Mouse (Mus musculus) forebrain, embryonic 11.5 days (tissue): ENCODE measurements at regions not wholly inside any gene's neighbourhood (a gene's known extent, or its start where the extent isn't known, plus 50 kb on each side); places are given as distances from the start of the nearest gene placed in this dataset.

Source experiments
- ATAC-seq: fragments of 200-750 bp; cut with Nextera tagmentation; replicated peaks from 2 replicates; pipeline ENCODE4 v1.8.0; 2017; ENCODE audit warnings: moderate TSS enrichment; ENCODE audit not compliant: low FRiP score
- DNase-seq: peaks from one replicate; pipeline ENCODE4 v3.0.0-alpha.2; 2017; ENCODE audit warnings: low spot score
- H3K27ac ChIP-seq: fragments of 300-500 bp; sonication (generic); 2 replicates; pipeline ENCODE4 v1.5.1; 2014; ENCODE audit warnings: low read depth, low read length
- H3K27me3 ChIP-seq: fragments of 300-500 bp; sonication (generic); 2 replicates; pipeline ENCODE4 v1.6.1; 2014; ENCODE audit warnings: mild to moderate bottlenecking, low read length, mixed read lengths; ENCODE audit not compliant: control insufficient read depth, insufficient read depth
- H3K36me3 ChIP-seq: fragments of 300-500 bp; sonication (generic); 2 replicates; pipeline ENCODE4 v1.6.1; 2014; ENCODE audit warnings: mild to moderate bottlenecking, low read length, moderate library complexity, mixed read lengths; ENCODE audit not compliant: control insufficient read depth, insufficient read depth
- H3K4me1 ChIP-seq: fragments of 300-500 bp; sonication (generic); replicated peaks from 2 replicates; pipeline ENCODE4 v1.6.1; 2014; ENCODE audit warnings: low read length, mixed read lengths; ENCODE audit not compliant: control insufficient read depth, insufficient read depth
- H3K4me2 ChIP-seq: fragments of 300-500 bp; sonication (generic); 2 replicates; pipeline ENCODE4 v1.6.1; 2014; ENCODE audit warnings: low read depth, mild to moderate bottlenecking, low read length, moderate library complexity, mixed read lengths; ENCODE audit not compliant: severe bottlenecking
- H3K4me3 ChIP-seq: fragments of 300-500 bp; sonication (generic); 2 replicates; pipeline ENCODE4 v1.5.1; 2014; ENCODE audit warnings: low read depth, low read length
- H3K9ac ChIP-seq: fragments of 300-500 bp; sonication (generic); 2 replicates; pipeline ENCODE4 v1.6.1; 2014; ENCODE audit warnings: low read length
- H3K9me3 ChIP-seq: fragments of 300-500 bp; sonication (generic); 2 replicates; pipeline ENCODE4 v1.6.1; 2016; ENCODE audit warnings: low read length, mixed read lengths; ENCODE audit not compliant: control insufficient read depth
- WGBS: fragments of 180-500 bp; shearing (Covaris S2); extraction: QIAGEN DNeasy Blood & Tissue Kit; methylation state at CpG from one replicate; pipeline ENCODE4 v1.1.7; 2014; 5-methylcytosine and 5-hydroxymethylcytosine counted together

DNA sequence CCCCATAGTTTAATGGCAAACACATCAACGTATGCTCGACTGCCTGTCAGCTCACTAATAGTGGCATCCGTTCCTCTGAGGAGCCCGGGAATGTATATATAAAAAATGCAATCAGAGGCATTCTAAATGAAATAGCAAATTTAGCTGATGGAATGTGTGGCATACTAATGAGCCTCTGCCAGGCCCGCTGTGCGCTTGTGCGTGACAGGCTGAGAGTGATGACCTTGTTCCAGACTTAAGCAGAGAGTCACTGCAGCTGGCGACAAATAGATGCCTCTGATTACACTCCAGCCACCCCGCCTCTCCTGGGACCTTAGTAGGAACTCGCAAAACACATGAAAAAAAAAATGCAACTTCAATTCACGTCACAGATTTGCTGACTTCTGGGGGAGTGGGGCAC, 252.0 kb upstream of the Daam1 start:
- no peaks in the 10 kb centered on the region for H3K36me3 ChIP-seq
- H3K9ac ChIP-seq, result no peak overlapping the region
- no peak overlapping the region for H3K27ac ChIP-seq
- DNase-seq (no peak), ATAC-seq (no peak)
- no peak overlapping the region for H3K4me2 ChIP-seq
- no peaks in the 10 kb centered on the region for H3K27me3 ChIP-seq
- no peak overlapping the region for H3K4me3 ChIP-seq
- H3K4me1 ChIP-seq, result no peaks in the 10 kb centered on the region
- 58% methylated on average over 11 of the region's 11 CpGs for WGBS
- H3K9me3 ChIP-seq, result no peaks in the 10 kb centered on the region

DNA sequence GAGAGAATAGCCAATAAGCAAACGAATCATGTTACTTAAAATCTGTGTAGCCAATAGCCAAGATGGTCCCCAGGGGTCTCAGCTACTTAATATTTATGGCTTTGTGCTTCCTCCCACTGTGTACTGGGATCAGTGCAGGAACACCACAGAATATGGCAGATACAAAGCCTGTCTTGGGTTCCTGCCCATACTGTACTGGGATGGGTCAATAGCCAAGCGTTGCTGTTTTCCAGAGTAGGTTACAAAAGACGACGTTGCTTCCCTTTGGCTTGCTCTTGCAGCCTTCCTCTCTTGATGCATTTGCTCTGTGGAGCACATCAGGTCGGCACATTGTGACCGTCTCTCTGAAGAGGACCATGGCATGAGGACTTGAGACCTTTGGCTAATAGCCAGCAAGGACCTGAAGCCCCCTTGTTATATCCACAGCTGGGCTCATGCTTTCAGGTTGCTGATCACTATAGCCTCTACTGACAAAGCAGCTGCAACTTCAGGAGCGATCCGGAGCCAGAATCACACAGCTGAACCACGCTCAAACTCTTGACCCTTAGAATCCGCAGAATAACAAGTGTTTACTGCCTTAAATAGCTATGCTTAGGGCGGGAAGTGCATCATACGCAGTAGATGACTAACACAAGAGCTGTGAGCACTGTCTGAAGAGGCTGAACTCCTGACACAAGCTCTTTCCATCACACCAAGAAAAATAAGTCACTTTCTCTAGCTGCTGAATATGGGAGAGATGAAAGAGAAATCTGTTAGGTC, 250.2 kb upstream of the Daam1 start:
- H3K4me2 ChIP-seq, result no peak overlapping the region
- no peak overlapping the region for H3K4me3 ChIP-seq
- 86% methylated on average over 12 of the region's 12 CpGs for WGBS
- no peak overlapping the region for H3K9ac ChIP-seq
- H3K36me3 ChIP-seq, result no peaks in the 10 kb centered on the region
- no peak for ATAC-seq
- no peaks in the 10 kb centered on the region for H3K9me3 ChIP-seq
- H3K27ac ChIP-seq, result no peak overlapping the region
- DNase-seq, result no peak
- H3K27me3 ChIP-seq, result no peaks in the 10 kb centered on the region
- no peaks in the 10 kb centered on the region for H3K4me1 ChIP-seq

DNA sequence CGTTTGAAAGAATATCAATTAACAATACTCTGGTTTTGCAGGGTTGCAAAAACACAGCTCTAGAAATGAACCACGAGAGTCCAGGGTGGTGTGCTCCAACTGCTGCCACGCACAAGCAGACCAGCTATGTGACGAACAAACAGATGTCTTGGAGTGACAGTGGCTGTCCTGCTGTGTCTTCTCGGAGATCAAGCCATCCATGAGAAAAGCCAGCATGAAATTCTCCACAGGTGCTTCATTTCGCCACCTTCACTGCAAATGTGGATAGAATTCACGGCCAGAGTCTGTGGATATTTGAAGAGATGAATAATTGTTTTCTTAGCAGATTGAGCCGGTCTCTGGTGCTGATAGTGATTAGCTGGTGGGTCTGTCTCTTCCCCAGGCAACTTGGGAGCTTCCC, 246.3 kb upstream of the Daam1 start:
- H3K4me1 ChIP-seq, result no peaks in the 10 kb centered on the region
- H3K9me3 ChIP-seq, result no peaks in the 10 kb centered on the region
- no peaks in the 10 kb centered on the region for H3K36me3 ChIP-seq
- no peak overlapping the region for H3K27ac ChIP-seq
- WGBS, result 80% methylated on average over 8 of the region's 8 CpGs
- H3K27me3 ChIP-seq, result no peaks in the 10 kb centered on the region
- DNase-seq, result no peak
- no peak overlapping the region for H3K4me3 ChIP-seq
- no peak overlapping the region for H3K9ac ChIP-seq
- ATAC-seq, result no peak
- H3K4me2 ChIP-seq, result no peak overlapping the region

DNA sequence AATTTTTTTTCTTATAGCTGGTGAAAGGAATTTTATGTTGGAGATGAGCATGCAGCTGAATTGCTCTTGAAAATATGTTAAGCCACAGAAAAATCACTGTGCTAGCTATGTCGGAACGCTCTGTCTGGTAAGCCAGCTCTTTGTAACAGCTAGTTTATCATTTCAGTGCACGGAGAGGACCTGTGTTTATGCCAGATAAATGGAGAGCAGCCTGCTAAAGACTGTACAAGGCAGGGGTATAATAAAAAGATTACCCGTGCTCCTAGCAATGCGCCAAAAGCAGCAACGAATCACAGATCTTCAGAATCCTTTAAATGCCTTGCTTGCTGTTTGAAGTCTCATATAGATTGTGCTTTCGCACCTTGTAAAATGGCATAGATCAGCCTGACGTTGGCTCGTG, 232.2 kb upstream of the Daam1 start:
- H3K9ac ChIP-seq, result no peak overlapping the region
- no peak for DNase-seq
- no peaks in the 10 kb centered on the region for H3K4me1 ChIP-seq
- ATAC-seq, result no peak
- no peak overlapping the region for H3K4me2 ChIP-seq
- no peak overlapping the region for H3K4me3 ChIP-seq
- no peaks in the 10 kb centered on the region for H3K27me3 ChIP-seq
- H3K9me3 ChIP-seq, result no peaks in the 10 kb centered on the region
- no peak overlapping the region for H3K27ac ChIP-seq
- H3K36me3 ChIP-seq, result no peaks in the 10 kb centered on the region
- 89% methylated on average over 9 of the region's 9 CpGs for WGBS

DNA sequence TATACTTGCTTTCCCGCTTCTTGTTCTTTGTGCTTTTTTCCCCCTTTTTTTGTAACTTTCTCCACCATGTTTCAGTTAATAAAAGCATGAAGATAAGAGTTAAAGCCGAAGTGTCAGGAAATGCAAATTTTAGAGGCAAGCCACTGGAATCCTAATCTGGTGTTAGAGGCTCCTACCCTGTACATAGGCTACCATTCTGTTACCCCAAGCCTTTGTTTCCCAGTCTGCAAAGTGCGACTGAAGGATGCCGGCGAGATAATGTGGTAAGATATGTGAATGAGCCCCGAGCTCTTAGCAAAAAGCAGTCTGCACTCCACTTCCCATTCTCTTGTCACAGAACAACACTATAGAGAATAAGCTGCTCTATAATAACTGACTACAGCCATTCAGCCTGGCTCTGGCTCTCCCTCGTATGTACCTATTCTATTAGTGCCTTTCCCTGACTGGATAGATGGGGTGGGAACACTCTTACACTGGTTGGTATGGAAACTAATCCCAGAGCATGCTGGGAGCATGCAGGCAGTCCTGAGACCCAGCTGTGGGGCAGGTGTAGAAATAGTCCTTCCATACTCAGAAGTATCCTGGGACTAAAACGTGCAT, 229.7 kb upstream of the Daam1 start:
- no peaks in the 10 kb centered on the region for H3K27me3 ChIP-seq
- no peak overlapping the region for H3K9ac ChIP-seq
- H3K27ac ChIP-seq, result 0 out of 2 replicates have a peak overlapping the region, but pooled peaks have one; percentile 32
- H3K36me3 ChIP-seq, result no peaks in the 10 kb centered on the region
- no peaks in the 10 kb centered on the region for H3K4me1 ChIP-seq
- 56% methylated on average over 8 of the region's 8 CpGs for WGBS
- H3K9me3 ChIP-seq, result no peaks in the 10 kb centered on the region
- H3K4me2 ChIP-seq, result no peak overlapping the region
- DNase-seq, result no peak
- H3K4me3 ChIP-seq, result no peak overlapping the region
- peak; percentile 82 for ATAC-seq

DNA sequence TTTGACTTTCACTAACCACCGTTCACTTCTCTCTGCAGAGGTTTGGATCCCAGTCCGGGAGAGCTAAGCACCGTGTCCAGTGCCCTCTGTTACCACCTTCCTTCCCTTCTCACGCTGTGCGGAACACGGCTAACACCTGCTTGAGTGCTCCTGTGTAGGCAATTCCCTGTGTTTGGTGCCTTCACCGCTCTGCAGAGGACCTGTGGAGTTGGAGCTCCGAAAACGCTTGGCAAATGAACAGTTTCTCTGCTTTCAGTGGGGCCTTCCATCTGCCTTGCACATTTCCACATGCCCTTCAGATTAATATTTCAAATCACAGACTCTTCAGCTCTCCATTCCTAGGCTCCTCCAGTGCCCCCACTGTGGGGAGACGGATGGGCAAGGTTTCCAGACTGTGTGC, 227.7 kb upstream of the Daam1 start:
- H3K4me2 ChIP-seq, result no peak overlapping the region
- H3K4me3 ChIP-seq, result no peak overlapping the region
- no peak overlapping the region for H3K9ac ChIP-seq
- no peaks in the 10 kb centered on the region for H3K27me3 ChIP-seq
- no peaks in the 10 kb centered on the region for H3K36me3 ChIP-seq
- H3K9me3 ChIP-seq, result no peaks in the 10 kb centered on the region
- no peaks in the 10 kb centered on the region for H3K4me1 ChIP-seq
- H3K27ac ChIP-seq, result no peak overlapping the region
- ATAC-seq (no peak), DNase-seq (no peak)
- WGBS, result 95% methylated on average over 10 of the region's 10 CpGs

DNA sequence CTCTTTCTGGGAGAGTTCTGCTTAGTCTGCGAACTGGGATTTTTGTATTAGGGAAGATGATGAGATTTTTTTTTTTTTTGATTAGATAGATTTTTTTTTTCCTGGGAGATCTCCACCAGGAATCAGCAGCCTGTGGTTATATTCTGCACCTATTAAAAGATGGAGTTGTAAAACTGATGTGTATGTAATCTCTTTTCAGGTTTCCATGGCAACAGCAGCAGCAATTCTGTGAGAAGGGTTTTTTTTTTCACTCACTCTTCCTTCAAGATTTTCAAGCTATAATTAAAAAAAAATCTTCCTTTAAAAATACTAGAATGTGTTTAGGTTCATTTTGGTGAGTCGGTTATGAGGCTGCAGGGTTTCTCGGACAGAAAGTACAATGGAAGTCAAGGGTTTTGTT, 224.5 kb upstream of the Daam1 start:
- Histone ChIP-seq H3K4me1 (no peaks in the 10 kb centered on the region), H3K27ac (no peak overlapping the region), H3K27me3 (no peaks in the 10 kb centered on the region), H3K4me3 (no peak overlapping the region), H3K4me2 (no peak overlapping the region), H3K9ac (no peak overlapping the region), H3K36me3 (no peaks in the 10 kb centered on the region), H3K9me3 (no peaks in the 10 kb centered on the region)
- 64% methylated on average over 3 of the region's 3 CpGs for WGBS
- DNase-seq (no peak), ATAC-seq (no peak)

DNA sequence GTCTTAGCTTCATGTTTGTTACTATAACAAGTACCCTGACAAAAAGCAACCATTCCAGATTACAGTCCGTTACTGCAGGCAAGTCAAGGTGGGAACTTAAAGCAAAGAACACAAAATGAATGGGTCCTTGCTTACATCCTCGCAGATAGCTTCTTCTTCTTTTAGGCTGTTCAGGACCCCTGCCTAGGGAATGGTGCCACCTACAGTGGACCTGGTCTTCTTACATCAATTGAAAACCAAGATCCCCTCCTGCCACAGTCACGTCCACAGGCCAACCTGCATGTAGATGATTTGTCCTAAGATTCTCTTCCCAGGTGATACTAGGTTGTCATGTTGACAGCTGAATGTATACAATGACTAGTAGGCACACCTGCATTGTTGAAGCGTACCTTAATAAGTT, 222.9 kb upstream of the Daam1 start:
- no peaks in the 10 kb centered on the region for H3K9me3 ChIP-seq
- 90% methylated on average over 4 of the region's 4 CpGs for WGBS
- no peaks in the 10 kb centered on the region for H3K4me1 ChIP-seq
- no peak overlapping the region for H3K4me2 ChIP-seq
- H3K4me3 ChIP-seq, result no peak overlapping the region
- no peak for ATAC-seq
- no peaks in the 10 kb centered on the region for H3K36me3 ChIP-seq
- H3K27ac ChIP-seq, result no peak overlapping the region
- H3K27me3 ChIP-seq, result no peaks in the 10 kb centered on the region
- H3K9ac ChIP-seq, result no peak overlapping the region
- DNase-seq, result no peak

DNA sequence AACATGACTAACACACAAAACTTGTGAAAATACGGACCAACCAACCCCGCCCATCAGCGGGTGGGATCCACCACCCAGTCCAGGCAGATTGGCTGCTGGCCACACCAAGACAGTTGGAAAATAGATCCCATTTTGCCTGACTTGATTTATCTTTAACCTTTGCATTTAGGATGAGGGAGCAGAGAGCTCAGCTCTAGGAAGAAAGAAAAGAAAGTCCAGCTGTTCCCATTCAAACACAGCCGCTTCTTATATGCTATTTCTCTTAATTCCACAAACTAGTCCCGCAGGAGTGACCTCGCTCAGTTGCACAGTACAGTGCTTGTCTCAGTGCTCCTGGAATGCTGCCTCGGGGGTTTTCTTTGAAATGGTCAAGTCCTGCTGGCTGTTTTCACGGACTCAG, 217.6 kb upstream of the Daam1 start:
- WGBS, result 70% methylated on average over 8 of the region's 8 CpGs
- Histone ChIP-seq H3K27me3 (no peaks in the 10 kb centered on the region), H3K4me2 (no peak overlapping the region), H3K4me3 (no peak overlapping the region), H3K27ac (no peak overlapping the region), H3K36me3 (no peaks in the 10 kb centered on the region), H3K9ac (no peak overlapping the region), H3K9me3 (no peaks in the 10 kb centered on the region), H3K4me1 (no peaks in the 10 kb centered on the region)
- ATAC-seq, result no peak
- no peak for DNase-seq
